Mouse (Mus musculus): ENCODE results near the gene Vps45.
"Not testable (repeated sequence)": the region's sequence is repeated elsewhere in the genome, so short reads cannot be mapped to it uniquely, and the experiment has no call there.

Vps45 gene

GRCm38 (mm10) chr3:95977587-95977986 is 80.7 kb downstream of the Vps45 start:
- DNase-seq (ENCODE audit: low read depth in 2 of 2, low spot score in 2 of 2) = not testable (repeated sequence)

GRCm38 (mm10) chr3:95977079-95977478 is 81.2 kb downstream of the Vps45 start:
- DNase-seq (ENCODE audit: low read depth in 2 of 2, low spot score in 2 of 2) = no peak

GRCm38 (mm10) chr3:95972873-95973634 is 85.2 kb downstream of the Vps45 start:
- peak in 1 of 2 experiments; percentile 56 for DNase-seq (ENCODE audit: low read depth in 2 of 2, low spot score in 2 of 2)

- DNase-seq (ENCODE audit: low read depth in 2 of 2, low spot score in 2 of 2) = no peak
These were observed 85.9 kb downstream of the Vps45 start for GRCm38 (mm10) chr3:95972251-95972872.

GRCm38 (mm10) chr3:95970661-95971060 is 87.6 kb downstream of the Vps45 start:
- DNase-seq (ENCODE audit: low read depth in 2 of 2, low spot score in 2 of 2) = not testable (repeated sequence)

GRCm38 (mm10) chr3:95969277-95969676 is 89.0 kb downstream of the Vps45 start:
- DNase-seq (ENCODE audit: low read depth in 2 of 2, low spot score in 2 of 2) = no peak

- no peak for DNase-seq (ENCODE audit: low read depth in 2 of 2, low spot score in 2 of 2)
These were observed 92.5 kb downstream of the Vps45 start for GRCm38 (mm10) chr3:95965518-95966451.

- DNase-seq (ENCODE audit: low read depth in 2 of 2, low spot score in 2 of 2) = peak; percentile 42 to 46
These were observed 94.6 kb downstream of the Vps45 start for GRCm38 (mm10) chr3:95963681-95964080.

GRCm38 (mm10) chr3:95963230-95963629 is 95.0 kb downstream of the Vps45 start:
- DNase-seq (ENCODE audit: low read depth in 2 of 2, low spot score in 2 of 2) = no peak

GRCm38 (mm10) chr3:95962182-95962581 is 96.1 kb downstream of the Vps45 start:
- DNase-seq (ENCODE audit: low read depth in 2 of 2, low spot score in 2 of 2) = not testable (repeated sequence)

GRCm38 (mm10) chr3:95959807-95960206 is 98.5 kb downstream of the Vps45 start:
- DNase-seq (ENCODE audit: low read depth in 2 of 2, low spot score in 2 of 2) = no peak

- peak in 1 of 2 experiments; percentile 53 for DNase-seq (ENCODE audit: low read depth in 2 of 2, low spot score in 2 of 2)
These were observed 99.2 kb downstream of the Vps45 start for GRCm38 (mm10) chr3:95959082-95959481.

GRCm38 (mm10) chr3:95957359-95958148 is 100.7 kb downstream of the Vps45 start:
- no peak for DNase-seq (ENCODE audit: low read depth in 2 of 2, low spot score in 2 of 2)

- DNase-seq (ENCODE audit: low read depth in 2 of 2, low spot score in 2 of 2) = no peak
These were observed 102.9 kb downstream of the Vps45 start for GRCm38 (mm10) chr3:95955318-95955717.

- DNase-seq (ENCODE audit: low read depth in 2 of 2, low spot score in 2 of 2) = not testable (repeated sequence)
These were observed 103.6 kb downstream of the Vps45 start for GRCm38 (mm10) chr3:95954648-95955173.

- no peak for DNase-seq (ENCODE audit: low read depth in 2 of 2, low spot score in 2 of 2)
These were observed 104.7 kb downstream of the Vps45 start for GRCm38 (mm10) chr3:95953522-95953921.

GRCm38 (mm10) chr3:95953023-95953422 is 105.2 kb downstream of the Vps45 start:
- no peak for DNase-seq (ENCODE audit: low read depth in 2 of 2, low spot score in 2 of 2)

GRCm38 (mm10) chr3:95951566-95951965 is 106.7 kb downstream of the Vps45 start:
- not testable (repeated sequence) for DNase-seq (ENCODE audit: low read depth in 2 of 2, low spot score in 2 of 2)

GRCm38 (mm10) chr3:95950763-95951551 is 107.3 kb downstream of the Vps45 start:
- DNase-seq (ENCODE audit: low read depth in 2 of 2, low spot score in 2 of 2) = peak; percentile 81 to 88

Measured in CD8-positive naive resting alpha-beta T cell, adult 2 months (primary cell).